12 mouse cellular contexts compared by ENCODE assay signal in genomic region chr8:119035126-119035525, GRCm38 (mm10).
DNase-seq lines count a peak whose midpoint lies in the region; ATAC-seq and TF ChIP-seq lines count a peak whose summit lies in the region.
"Had no signal": no experiment of that assay in that cellular context is flagged by ENCODE, and none has a peak within 500 bp of the region (broad histone marks: within the 10 kb centered on the region; RNA-seq: fewer than 3 reads in every experiment).

No protein-coding gene starts in this region.

- H3K4me1 ChIP-seq in lung, postnatal 0 days (ENCODE audit: insufficient read depth, low read depth, low read length) = no peaks in the 10 kb centered on the region
- H3K4me1 ChIP-seq: forebrain, embryonic 15.5 days; liver, embryonic 12.5 days had no signal

- 66% methylated on average over 7 of the region's 7 CpGs for WGBS in lung, postnatal 0 days

- H3K36me3 ChIP-seq in lung, postnatal 0 days (ENCODE audit: insufficient read depth, low read length) = no peaks in the 10 kb centered on the region
- H3K36me3 ChIP-seq: forebrain, embryonic 15.5 days; liver, embryonic 12.5 days had no signal

- no peak overlapping the region for H3K4me2 ChIP-seq in lung, postnatal 0 days (replicated peaks; ENCODE audit: low read depth, low read length)
- H3K4me2 ChIP-seq: forebrain, embryonic 15.5 days; liver, embryonic 12.5 days; midbrain, embryonic 11.5 days had no signal

- intact Hi-C loops in left cerebral cortex, adult 2 months (cut with DNase I) = no loop called here

- peak; percentile 24 for DNase-seq in lung, postnatal 10 days
- DNase-seq in lung, postnatal 0 days (ENCODE audit: low spot score) = no peak
- peak; percentile 38 to 75 for DNase-seq in frontal cortex, adult 2 months (ENCODE audit: extremely low spot score in 1 of 2, low spot score in 1 of 2)
- peak; percentile 33 to 50 for DNase-seq in left cerebral cortex, adult 2 months (ENCODE audit: extremely low spot score in 1 of 2, low spot score in 2 of 2)
- DNase-seq in heart, adult 9 months (ENCODE audit: low spot score in 2 of 2) = no peak
- no peak for DNase-seq in heart, adult 18-20 months
- DNase-seq in kidney, adult 11 months = no peak
- DNase-seq: heart, postnatal 36 days had no signal

- ATAC-seq in lung, postnatal 0 days = no peak
- ATAC-seq in megakaryocyte progenitor cell, adult 5-6 weeks (replicated peaks; ENCODE audit: poor library complexity) = no peak
- ATAC-seq: forebrain, embryonic 15.5 days; liver, embryonic 12.5 days had no signal

- no peaks in the 10 kb centered on the region for H3K27me3 ChIP-seq in lung, postnatal 0 days (replicated peaks; ENCODE audit: insufficient read depth, low read length)
- H3K27me3 ChIP-seq: forebrain, embryonic 15.5 days; liver, embryonic 12.5 days had no signal

- no peak for TF ChIP-seq EP300 in lung, postnatal 0 days (IDR thresholded peaks at IDR 0.05)

- TF ChIP-seq CTCF in lung, postnatal 0 days (IDR thresholded peaks at IDR 0.05) = no peak
- TF ChIP-seq CTCF in left cerebral cortex, adult 2 months (IDR thresholded peaks at IDR 0.05) = no peak

- no peaks in the 10 kb centered on the region for H3K9me3 ChIP-seq in lung, postnatal 0 days (ENCODE audit: low read length)
- H3K9me3 ChIP-seq: forebrain, embryonic 15.5 days had no signal

- no peak overlapping the region for H3K4me3 ChIP-seq in lung, postnatal 0 days (ENCODE audit: low read depth, low read length)
- H3K4me3 ChIP-seq in left cerebral cortex, adult 2 months = no peak overlapping the region
- H3K4me3 ChIP-seq: forebrain, embryonic 15.5 days; liver, embryonic 12.5 days had no signal

- H3K27ac ChIP-seq in lung, postnatal 0 days (ENCODE audit: low read length) = no peak overlapping the region
- H3K27ac ChIP-seq in left cerebral cortex, adult 2 months = no peak overlapping the region
- H3K27ac ChIP-seq: forebrain, embryonic 15.5 days; liver, embryonic 12.5 days had no signal

- no peak overlapping the region for H3K9ac ChIP-seq in lung, postnatal 0 days (replicated peaks; ENCODE audit: low read depth)
- H3K9ac ChIP-seq: forebrain, embryonic 15.5 days; liver, embryonic 12.5 days had no signal

Comparison
In these comparisons a context has a peak if more than half of its experiments do, and no peak if none do; other contexts are left out.
1. DNase-seq: peak in lung, postnatal 10 days (single experiment), frontal cortex, adult 2 months (2 of 2) and left cerebral cortex, adult 2 months (2 of 2); none in lung, postnatal 0 days (single experiment), heart, adult 9 months (0 of 2), heart, adult 18-20 months (0 of 2) and kidney, adult 11 months (single experiment).